Mouse (Mus musculus) right cerebral cortex, postnatal 36 days (tissue): ENCODE results near the gene Pabpc4.

Source experiments
- DNase-seq, 2 experiments: peaks; one replicate each; pipeline ENCODE4 v3.0.0; 2022; ENCODE audit warnings: low spot score in 2 of 2, mixed read lengths in 1 of 2

Pabpc4 gene

GRCm38 (mm10) chr4:123261721-123262401 lies at the start of gene Pabpc4:
Gene Pabpc4 (plus strand): TSS chr4:123262351.
- DNase-seq: no peak

- DNase-seq: no peak
Observed at GRCm38 (mm10) chr4:123213975-123214374, 48.2 kb upstream of the Pabpc4 start.

- no peak for DNase-seq
Observed at GRCm38 (mm10) chr4:123215367-123215766, 46.8 kb upstream of the Pabpc4 start.

GRCm38 (mm10) chr4:123216782-123217181 lies 45.4 kb upstream of the Pabpc4 start:
- DNase-seq: no peak

- peak; percentile 33 to 58 for DNase-seq
Observed at GRCm38 (mm10) chr4:123219720-123220357, 42.3 kb upstream of the Pabpc4 start.

GRCm38 (mm10) chr4:123220637-123221036 lies 41.5 kb upstream of the Pabpc4 start:
- DNase-seq: no peak

GRCm38 (mm10) chr4:123223309-123223708 lies 38.8 kb upstream of the Pabpc4 start:
- no peak for DNase-seq

GRCm38 (mm10) chr4:123225718-123226403 lies 36.3 kb upstream of the Pabpc4 start:
- no peak for DNase-seq

GRCm38 (mm10) chr4:123227707-123228106 lies 34.4 kb upstream of the Pabpc4 start:
- no peak for DNase-seq

GRCm38 (mm10) chr4:123228270-123228669 lies 33.9 kb upstream of the Pabpc4 start:
- DNase-seq: no peak

GRCm38 (mm10) chr4:123229166-123229565 lies 33.0 kb upstream of the Pabpc4 start:
- DNase-seq: no peak

GRCm38 (mm10) chr4:123232841-123233240 lies 29.3 kb upstream of the Pabpc4 start:
- DNase-seq: no peak

GRCm38 (mm10) chr4:123233492-123234084 lies 28.6 kb upstream of the Pabpc4 start, which contains the start of gene Heyl:
Gene Heyl (plus strand): TSS chr4:123233556.
- DNase-seq: no peak

- DNase-seq: no peak
Observed at GRCm38 (mm10) chr4:123235835-123236430, 26.2 kb upstream of the Pabpc4 start.

- DNase-seq: no peak
Observed at GRCm38 (mm10) chr4:123236431-123237031, 25.6 kb upstream of the Pabpc4 start.

- DNase-seq: no peak
Observed at GRCm38 (mm10) chr4:123237386-123238266, 24.5 kb upstream of the Pabpc4 start.

GRCm38 (mm10) chr4:123239361-123240203 lies 22.6 kb upstream of the Pabpc4 start:
- DNase-seq: no peak

- DNase-seq: no peak
Observed at GRCm38 (mm10) chr4:123246221-123246620, 15.9 kb upstream of the Pabpc4 start.

- DNase-seq: no peak
Observed at GRCm38 (mm10) chr4:123246651-123247050, 15.5 kb upstream of the Pabpc4 start.
